Mouse (Mus musculus) G1E (cell line): ENCODE data around the gene Abr. TPM values are rescaled to one million over a fixed set of nuclear protein-coding genes. Genes with fewer than 3 reads are reported as not detected.

Experiments used
- ATAC-seq: 2 replicates; pipeline ENCODE4 v1.8.0; 2016; ENCODE audit warnings: mild to moderate bottlenecking; ENCODE audit not compliant: insufficient number of reproducible peaks, poor library complexity, low FRiP score, severe bottlenecking; ENCODE audit errors: extremely low read depth
- DNase-seq: peaks from one replicate; pipeline ENCODE4 v3.0.0; 2012; ENCODE audit warnings: low spot score
- H3K27me3 ChIP-seq: 2 replicates; pipeline ENCODE4 v1.6.1; 2012; ENCODE audit warnings: mild to moderate bottlenecking, low read length, inconsistent platforms; ENCODE audit not compliant: insufficient read depth
- H3K36me3 ChIP-seq: replicated peaks from 2 replicates; pipeline ENCODE3; 2012; ENCODE audit warnings: mild to moderate bottlenecking, inconsistent platforms
- H3K4me1 ChIP-seq: 2 replicates; pipeline ENCODE4 v1.6.1; 2012; ENCODE audit warnings: low read depth, low read length, inconsistent platforms, mixed read lengths; ENCODE audit not compliant: insufficient read depth
- H3K4me3 ChIP-seq: 2 replicates; pipeline ENCODE4 v1.5.1; 2012; ENCODE audit warnings: low read depth, mild to moderate bottlenecking, inconsistent platforms, low read length, moderate library complexity, mixed read lengths
- H3K9me3 ChIP-seq: replicated peaks from 2 replicates; pipeline ENCODE4 v1.6.1; 2012; ENCODE audit warnings: inconsistent platforms
- CTCF ChIP-seq: IDR thresholded peaks from 2 replicates; pipeline ENCODE4 v1.5.1; 2012; ENCODE audit warnings: low read depth, low read length, inconsistent platforms, mixed read lengths
- GATA1 ChIP-seq: IDR thresholded peaks from 2 replicates; pipeline ENCODE4 v1.6.1; 2012; ENCODE audit warnings: borderline replicate concordance, low read length, inconsistent platforms, mixed read lengths
- GATA2 ChIP-seq: IDR thresholded peaks from 2 replicates; pipeline ENCODE4 v1.6.1; 2012; ENCODE audit warnings: low read depth, low read length, inconsistent platforms, borderline replicate concordance
- POLR2AphosphoS5 ChIP-seq: IDR thresholded peaks from 2 replicates; pipeline ENCODE4 v1.6.1; 2012; ENCODE audit warnings: low read depth, low read length, inconsistent platforms; ENCODE audit not compliant: insufficient replicate concordance
- TAL1 ChIP-seq: conservative IDR thresholded peaks from 2 replicates; pipeline ENCODE4 v1.6.1; 2012; ENCODE audit warnings: low read depth, low read length, inconsistent platforms, mixed read lengths
- polyA plus RNA-seq: library from polyadenylated mRNA; stranded (reverse); fragments of >175 nt; gene quantifications from 2 replicates; pipeline ENCODE4 v1.2.3, GENCODE M21; 2012
- total RNA-seq, 2 experiments: library from RNA; stranded (forward) in 1 of 2; stranded (reverse) in 1 of 2; fragments of 200-1000 nt in 1 of 2; fragments of >200 nt in 1 of 2; fragmentation: Nextera tagmentation in 1 of 2; gene quantifications; 2 replicates each; pipeline ENCODE4 v1.2.3; 2014 to 2017

Abr gene
- total and polyA plus RNA-seq, 3 experiments: 0.82 TPM; not detected in 2

GRCm38 (mm10) chr11:76610948-76611347 lies 11.2 kb downstream of the Abr start:
- Histone ChIP-seq H3K4me3 (no peak overlapping the region), H3K27me3 (peaks cover 12% of the 10 kb centered on the region), H3K9me3 (no peaks in the 10 kb centered on the region), H3K4me1 (no peaks in the 10 kb centered on the region), H3K36me3 (no peaks in the 10 kb centered on the region)
- TF ChIP-seq GATA2: no peak
- no peak for TF ChIP-seq CTCF
- no peak for TF ChIP-seq POLR2AphosphoS5
- no peak for TF ChIP-seq TAL1
- TF ChIP-seq GATA1: no peak
- ATAC-seq: no peak
- DNase-seq: no peak

- ATAC-seq (no peak), DNase-seq (no peak)
- H3K27me3 ChIP-seq: peaks cover 28% of the 10 kb centered on the region
- H3K9me3 ChIP-seq: no peaks in the 10 kb centered on the region
- TF ChIP-seq GATA1: no peak
- TF ChIP-seq POLR2AphosphoS5: no peak
- TF ChIP-seq GATA2: no peak
- TF ChIP-seq CTCF: no peak
- no peaks in the 10 kb centered on the region for H3K36me3 ChIP-seq
- no peak overlapping the region for H3K4me3 ChIP-seq
- H3K4me1 ChIP-seq: no peaks in the 10 kb centered on the region
These were observed 15.6 kb downstream of the Abr start for GRCm38 (mm10) chr11:76606521-76606920.

DNA sequence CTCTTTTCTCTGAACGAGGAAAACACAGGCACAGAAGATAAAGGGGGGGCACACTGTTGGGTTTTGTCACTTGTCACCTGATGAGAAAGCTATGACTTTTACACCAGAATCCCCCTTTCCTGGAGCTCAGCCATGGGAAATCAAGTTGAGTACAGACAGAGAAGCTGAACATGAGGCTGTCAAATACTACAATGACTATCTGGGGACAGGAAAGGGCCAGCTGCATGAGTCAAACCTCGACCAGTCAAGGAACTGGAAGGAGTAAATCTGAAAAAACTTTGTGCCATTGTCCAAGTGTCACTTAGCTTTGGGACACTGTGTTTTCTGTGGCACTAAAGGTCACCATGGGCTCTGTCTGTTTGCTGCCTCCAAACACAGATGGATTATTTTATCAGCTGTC lies 22.9 kb downstream of the Abr start:
- Histone ChIP-seq H3K4me1 (no peaks in the 10 kb centered on the region), H3K36me3 (no peaks in the 10 kb centered on the region), H3K4me3 (no peak overlapping the region), H3K9me3 (no peaks in the 10 kb centered on the region), H3K27me3 (peaks cover 16% of the 10 kb centered on the region)
- no peak for ATAC-seq
- TF ChIP-seq GATA2: no peak
- no peak for TF ChIP-seq GATA1
- no peak for TF ChIP-seq CTCF
- TF ChIP-seq TAL1: no peak
- TF ChIP-seq POLR2AphosphoS5: no peak
- DNase-seq: no peak

DNA sequence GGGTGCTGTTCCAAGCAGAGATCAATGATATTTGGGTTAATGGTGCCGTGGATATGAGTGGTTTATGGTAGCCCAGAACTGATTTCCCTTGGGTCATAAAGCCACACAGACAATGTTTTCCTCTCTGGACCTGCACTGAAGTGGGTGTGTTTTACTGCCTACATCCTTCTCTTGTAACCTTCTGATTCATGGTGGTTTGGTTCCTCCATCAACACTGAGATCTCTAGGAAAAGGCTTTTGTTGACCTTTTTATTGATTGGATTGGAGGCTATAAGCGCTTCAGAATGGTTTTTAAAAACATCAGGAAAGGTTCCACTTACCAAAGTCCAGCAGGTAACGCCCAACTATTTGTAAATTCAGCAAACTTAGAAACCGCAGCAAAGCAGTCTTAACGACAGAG lies 23.4 kb downstream of the Abr start:
- H3K27me3 ChIP-seq: peaks cover 14% of the 10 kb centered on the region
- no peak for ATAC-seq
- H3K4me1 ChIP-seq: no peaks in the 10 kb centered on the region
- no peaks in the 10 kb centered on the region for H3K36me3 ChIP-seq
- H3K9me3 ChIP-seq: no peaks in the 10 kb centered on the region
- DNase-seq: no peak
- TF ChIP-seq GATA1 (no peak), GATA2 (no peak), TAL1 (no peak), CTCF (no peak), POLR2AphosphoS5 (no peak)
- no peak overlapping the region for H3K4me3 ChIP-seq

DNA sequence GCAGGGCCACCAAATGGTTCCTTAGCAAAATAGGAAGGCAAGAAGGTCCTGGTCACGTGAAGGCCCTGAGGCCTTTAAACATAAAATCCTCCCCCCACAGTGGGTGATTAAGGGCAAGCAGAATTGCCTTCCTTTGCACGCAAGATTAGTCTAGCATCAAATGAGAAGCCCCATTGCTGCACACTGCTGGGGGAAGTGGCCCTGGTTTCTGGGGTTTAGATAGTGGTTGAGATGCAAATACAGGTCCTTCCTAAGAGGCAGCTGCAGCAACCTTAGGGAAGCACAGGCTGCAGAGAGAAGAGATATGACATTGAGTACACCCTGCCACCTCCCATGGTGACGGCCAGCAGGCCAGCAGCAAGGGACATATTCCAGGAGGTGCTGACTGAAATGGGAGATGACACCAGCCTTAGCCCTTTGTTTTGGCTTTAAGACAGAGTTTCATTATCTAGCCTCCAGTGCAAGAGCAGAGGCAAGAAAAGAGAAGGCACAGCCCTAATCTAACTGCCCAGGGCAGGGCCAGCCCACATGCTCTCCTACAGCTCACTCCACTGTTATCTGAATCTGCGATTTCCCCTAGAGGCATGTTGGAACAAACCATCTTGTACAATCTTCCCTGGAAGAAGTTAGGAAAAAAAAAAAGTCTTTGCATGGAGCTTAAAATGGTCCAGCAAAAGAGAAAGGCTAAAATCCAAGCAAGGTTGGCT lies 28.3 kb downstream of the Abr start:
- Histone ChIP-seq H3K36me3 (no peaks in the 10 kb centered on the region), H3K4me1 (no peaks in the 10 kb centered on the region), H3K4me3 (no peak overlapping the region), H3K9me3 (no peaks in the 10 kb centered on the region), H3K27me3 (peaks cover 7% of the 10 kb centered on the region; the same call in 1 of the 2 replicates)
- TF ChIP-seq CTCF (no peak), GATA2 (no peak), GATA1 (no peak), TAL1 (no peak), POLR2AphosphoS5 (no peak)
- ATAC-seq (no peak), DNase-seq (no peak)

GRCm38 (mm10) chr11:76589746-76590145 lies 32.4 kb downstream of the Abr start:
- H3K36me3 ChIP-seq: no peaks in the 10 kb centered on the region
- H3K27me3 ChIP-seq: peaks cover 17% of the 10 kb centered on the region
- no peak for DNase-seq
- H3K4me1 ChIP-seq: no peaks in the 10 kb centered on the region
- TF ChIP-seq CTCF: no peak
- TF ChIP-seq TAL1: no peak
- no peak for TF ChIP-seq GATA2
- no peak for TF ChIP-seq POLR2AphosphoS5
- no peak for TF ChIP-seq GATA1
- H3K4me3 ChIP-seq: no peak overlapping the region
- no peak for ATAC-seq
- H3K9me3 ChIP-seq: 0 out of 2 replicates have a peak, but pooled peaks cover 1% of the 10 kb centered on the region
